In genomic region chr13:74390371-74390990, GRCm38 (mm10) we compare ENCODE assay signal across 8 mouse cellular contexts. TPM values are rescaled to one million over a fixed set of nuclear protein-coding genes. Genes with fewer than 3 reads are reported as not detected.
DNase-seq lines count a peak whose midpoint lies in the region; ATAC-seq and TF ChIP-seq lines count a peak whose summit lies in the region.

TSS of gene Zfp72 (minus strand) at chr13:74390836.

- TF ChIP-seq CTCF in midbrain, postnatal 0 days (IDR thresholded peaks at IDR 0.05): no peak

- ATAC-seq in embryonic facial prominence, embryonic 14.5 days (ENCODE audit: low read depth): peak; percentile 93
- ATAC-seq in heart, embryonic 11.5 days (replicated peaks; ENCODE audit: insufficient number of reproducible peaks, low FRiP score, low TSS enrichment): peak; percentile 77
- peak; percentile 93 for ATAC-seq in kidney, embryonic 15.5 days (replicated peaks; ENCODE audit: low FRiP score)
- peak; percentile 71; the same call in 1 of the 2 replicates for ATAC-seq in limb, embryonic 15.5 days (ENCODE audit: insufficient number of reproducible peaks, low FRiP score, low TSS enrichment, low read depth)
- ATAC-seq in midbrain, postnatal 0 days (ENCODE audit: low FRiP score): peak; percentile 94

- H3K27ac ChIP-seq in embryonic facial prominence, embryonic 14.5 days (replicated peaks; ENCODE audit: low read depth, low read length): peak within 1 kb of the TSS; percentile 21; the same call in 1 of the 2 replicates
- H3K27ac ChIP-seq in heart, embryonic 11.5 days (ENCODE audit: low read depth, low read length): no peak within 1 kb of the TSS
- peak within 1 kb of the TSS; percentile 60 for H3K27ac ChIP-seq in kidney, embryonic 15.5 days
- no peak within 1 kb of the TSS for H3K27ac ChIP-seq in limb, embryonic 15.5 days
- H3K27ac ChIP-seq in midbrain, postnatal 0 days (ENCODE audit: low read depth, low read length): peak within 1 kb of the TSS; percentile 38; the same call in 1 of the 2 replicates

- H3K4me1 ChIP-seq in embryonic facial prominence, embryonic 14.5 days (ENCODE audit: control insufficient read depth, insufficient read depth, low read length): peaks cover 10% of the 10 kb centered on the region
- H3K4me1 ChIP-seq in heart, embryonic 11.5 days (ENCODE audit: control insufficient read depth, insufficient read depth, low read length): no peaks in the 10 kb centered on the region
- H3K4me1 ChIP-seq in kidney, embryonic 15.5 days: peaks cover 10% of the 10 kb centered on the region
- H3K4me1 ChIP-seq in limb, embryonic 15.5 days: peaks cover 6% of the 10 kb centered on the region; the same call in 1 of the 2 replicates
- peaks cover 3% of the 10 kb centered on the region; the same call in 1 of the 2 replicates for H3K4me1 ChIP-seq in midbrain, postnatal 0 days (ENCODE audit: insufficient read depth, low read length)

- no peaks in the 10 kb centered on the region for H3K9me3 ChIP-seq in embryonic facial prominence, embryonic 14.5 days (ENCODE audit: control insufficient read depth, low read length)
- H3K9me3 ChIP-seq in heart, embryonic 11.5 days (replicated peaks; ENCODE audit: control insufficient read depth, low read length): no peaks in the 10 kb centered on the region
- no peaks in the 10 kb centered on the region for H3K9me3 ChIP-seq in kidney, embryonic 15.5 days (replicated peaks)
- H3K9me3 ChIP-seq in limb, embryonic 15.5 days: no peaks in the 10 kb centered on the region
- no peaks in the 10 kb centered on the region for H3K9me3 ChIP-seq in midbrain, postnatal 0 days (ENCODE audit: low read length)

- peak within 1 kb of the TSS; percentile 71 for H3K9ac ChIP-seq in embryonic facial prominence, embryonic 14.5 days (ENCODE audit: low read depth, low read length)
- H3K9ac ChIP-seq in heart, embryonic 11.5 days (ENCODE audit: low read depth, low read length): peak within 1 kb of the TSS; percentile 68
- peak within 1 kb of the TSS; percentile 59 for H3K9ac ChIP-seq in kidney, embryonic 15.5 days
- peak within 1 kb of the TSS; percentile 35; the same call in 1 of the 2 replicates for H3K9ac ChIP-seq in limb, embryonic 15.5 days
- H3K9ac ChIP-seq in midbrain, postnatal 0 days (replicated peaks; ENCODE audit: low read length, poor library complexity, severe bottlenecking): peak within 1 kb of the TSS; percentile 56

- H3K36me3 ChIP-seq in embryonic facial prominence, embryonic 14.5 days (ENCODE audit: control insufficient read depth, insufficient read depth, low read length): no peaks in the 10 kb centered on the region
- H3K36me3 ChIP-seq in heart, embryonic 11.5 days (ENCODE audit: control insufficient read depth, insufficient read depth, low read length): no peaks in the 10 kb centered on the region
- no peaks in the 10 kb centered on the region for H3K36me3 ChIP-seq in kidney, embryonic 15.5 days
- no peaks in the 10 kb centered on the region for H3K36me3 ChIP-seq in limb, embryonic 15.5 days
- H3K36me3 ChIP-seq in midbrain, postnatal 0 days (ENCODE audit: insufficient read depth, low read length): no peaks in the 10 kb centered on the region

- peak; percentile 85 for DNase-seq in 416B (ENCODE audit: low read depth)
- DNase-seq in adrenal gland, postnatal 25 days: peak; percentile 54
- peak; percentile 92 for DNase-seq in embryonic facial prominence, embryonic 14.5 days (ENCODE audit: low spot score)
- peak; percentile 90 for DNase-seq in midbrain, postnatal 0 days (ENCODE audit: low spot score)
- DNase-seq in spleen, postnatal 10 days (ENCODE audit: low spot score in 2 of 2): peak; percentile 32 to 65

- H3K27me3 ChIP-seq in embryonic facial prominence, embryonic 14.5 days (replicated peaks; ENCODE audit: control insufficient read depth, insufficient read depth, low read length): no peaks in the 10 kb centered on the region
- H3K27me3 ChIP-seq in heart, embryonic 11.5 days (ENCODE audit: control insufficient read depth, insufficient read depth, low read length): no peaks in the 10 kb centered on the region
- no peaks in the 10 kb centered on the region; the same call in 1 of the 2 replicates for H3K27me3 ChIP-seq in kidney, embryonic 15.5 days
- H3K27me3 ChIP-seq in limb, embryonic 15.5 days: no peaks in the 10 kb centered on the region
- H3K27me3 ChIP-seq in midbrain, postnatal 0 days (ENCODE audit: insufficient read depth, low read length): no peaks in the 10 kb centered on the region

- peak within 1 kb of the TSS; percentile 72 for H3K4me2 ChIP-seq in embryonic facial prominence, embryonic 14.5 days (ENCODE audit: low read depth, low read length)
- H3K4me2 ChIP-seq in heart, embryonic 11.5 days: peak within 1 kb of the TSS; percentile 61
- H3K4me2 ChIP-seq in kidney, embryonic 15.5 days: peak within 1 kb of the TSS; percentile 70
- peak within 1 kb of the TSS; percentile 58 for H3K4me2 ChIP-seq in limb, embryonic 15.5 days
- peak within 1 kb of the TSS; percentile 38 for H3K4me2 ChIP-seq in midbrain, postnatal 0 days (ENCODE audit: low read depth, low read length, poor library complexity, severe bottlenecking)

- under 1% methylated on average over 14 of the region's 14 CpGs for WGBS in embryonic facial prominence, embryonic 14.5 days
- WGBS in heart, embryonic 11.5 days (ENCODE audit: insufficient replicate concordance): under 1% methylated on average over 14 of the region's 14 CpGs
- WGBS in kidney, embryonic 15.5 days: 2% methylated on average over 14 of the region's 14 CpGs
- 2% methylated on average over 14 of the region's 14 CpGs for WGBS in limb, embryonic 15.5 days
- under 1% methylated on average over 14 of the region's 14 CpGs for WGBS in midbrain, postnatal 0 days

- H3K4me3 ChIP-seq in embryonic facial prominence, embryonic 14.5 days (ENCODE audit: low read depth, low read length): peak within 1 kb of the TSS; percentile 76
- peak within 1 kb of the TSS; percentile 63 for H3K4me3 ChIP-seq in heart, embryonic 11.5 days (ENCODE audit: low read depth, low read length)
- H3K4me3 ChIP-seq in kidney, embryonic 15.5 days (replicated peaks): peak within 1 kb of the TSS; percentile 71
- peak within 1 kb of the TSS; percentile 54 for H3K4me3 ChIP-seq in limb, embryonic 15.5 days
- peak within 1 kb of the TSS; percentile 64 for H3K4me3 ChIP-seq in midbrain, postnatal 0 days (ENCODE audit: low read depth, low read length)

RNA-seq across cellular contexts. Expression of gene Zfp72, which starts in this region (rescaled TPM):
- 4.4 and 4.7 TPM in 2 replicates for total RNA-seq in adrenal gland, postnatal 25 days (2021)
- 5.8 and 6.8 TPM in 2 replicates for polyA plus RNA-seq in embryonic facial prominence, embryonic 14.5 days (2014; fragmentation: Nextera tagmentation; extraction: Ambion mirVana)
- 3.3 and 4.4 TPM in 2 replicates for polyA plus RNA-seq in heart, embryonic 11.5 days (2014; fragmentation: Nextera tagmentation; extraction: Ambion mirVana)
- polyA plus RNA-seq in kidney, embryonic 15.5 days (2015; fragmentation: Nextera tagmentation; extraction: Ambion mirVana): 7.5 and 7.6 TPM in 2 replicates
- 5.5 and 5.7 TPM in 2 replicates for polyA plus RNA-seq in limb, embryonic 15.5 days (2015; fragmentation: Nextera tagmentation; extraction: Ambion mirVana)
- 9.0 and 10.0 TPM in 2 replicates for total RNA-seq in midbrain, postnatal 0 days (2014; rRNA removed)
- 4.8 and 6.1 TPM in 2 replicates for polyA plus RNA-seq in midbrain, postnatal 0 days (2015; fragmentation: Nextera tagmentation; extraction: Ambion mirVana)

Comparison
In these comparisons a context has a peak if more than half of its experiments do, and no peak if none do; other contexts are left out.
1. H3K27ac ChIP-seq: peak in embryonic facial prominence, embryonic 14.5 days (single experiment), kidney, embryonic 15.5 days (single experiment) and midbrain, postnatal 0 days (single experiment); none in heart, embryonic 11.5 days (single experiment) and limb, embryonic 15.5 days (single experiment).
2. Peak in every context shown above with its lines, with median percentiles within 50 percentile points of each other: DNase-seq, ATAC-seq, H3K4me2 ChIP-seq, H3K4me3 ChIP-seq and H3K9ac ChIP-seq.